Mouse (Mus musculus) spleen, postnatal 4 days (tissue): ENCODE data around the gene Rccd1.
"Not testable (repeated sequence)": the region's sequence is repeated elsewhere in the genome, so short reads cannot be mapped to it uniquely, and the experiment has no call there.

ENCODE experiments used
- DNase-seq, 2 experiments: peaks; one replicate each; pipeline ENCODE4 v3.0.0; 2022; ENCODE audit warnings: low spot score in 2 of 2

The Rccd1 gene

DNA sequence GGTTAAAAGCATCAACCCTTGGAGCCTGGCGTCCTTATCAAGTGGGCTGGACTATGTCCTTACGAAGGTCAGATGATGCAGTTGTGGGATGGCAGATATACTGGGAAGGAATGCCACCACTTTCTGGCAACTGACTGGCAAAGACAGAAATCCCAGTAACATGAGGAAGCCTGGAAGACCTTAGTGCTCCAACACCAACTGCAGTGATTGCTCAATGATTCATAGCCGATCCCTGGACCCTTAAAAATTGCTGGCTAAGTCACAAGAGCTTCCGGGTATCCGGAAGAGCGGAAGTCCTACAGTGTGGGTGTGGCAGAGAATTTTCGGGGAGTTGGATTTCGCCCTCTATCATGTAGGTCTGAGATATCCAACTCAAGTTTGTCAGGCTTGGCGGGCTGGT, 21.9 kb upstream of the Rccd1 start:
- no peak for DNase-seq

GRCm38 (mm10) chr7:80343270-80344018, 19.2 kb upstream of the Rccd1 start:
- DNase-seq, result no peak

DNA sequence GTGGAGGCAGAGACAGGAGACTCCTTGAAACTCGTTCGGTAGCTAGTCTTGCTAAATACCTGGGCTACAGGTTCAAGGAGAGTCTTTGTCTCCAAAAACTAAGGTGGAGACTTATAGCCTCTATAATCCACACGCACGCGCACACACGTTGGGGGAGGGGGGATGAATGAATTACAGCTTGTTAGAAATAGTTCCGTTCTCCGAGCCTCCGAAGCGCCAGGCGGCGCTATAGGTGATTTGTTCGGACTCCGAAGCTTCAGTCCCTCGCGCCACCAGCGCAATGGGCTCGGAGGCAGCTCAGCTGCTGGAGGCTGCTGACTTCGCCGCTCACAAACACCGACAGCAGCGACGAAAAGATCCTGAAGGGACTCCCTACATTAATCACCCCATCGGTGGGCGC, 18.6 kb upstream of the Rccd1 start, which contains the start of gene Hddc3:
TSS of gene Hddc3 (plus strand) at position 247 of the 400 bp plus-strand sequence.
- DNase-seq, result peak; percentile 93 to 98

DNA sequence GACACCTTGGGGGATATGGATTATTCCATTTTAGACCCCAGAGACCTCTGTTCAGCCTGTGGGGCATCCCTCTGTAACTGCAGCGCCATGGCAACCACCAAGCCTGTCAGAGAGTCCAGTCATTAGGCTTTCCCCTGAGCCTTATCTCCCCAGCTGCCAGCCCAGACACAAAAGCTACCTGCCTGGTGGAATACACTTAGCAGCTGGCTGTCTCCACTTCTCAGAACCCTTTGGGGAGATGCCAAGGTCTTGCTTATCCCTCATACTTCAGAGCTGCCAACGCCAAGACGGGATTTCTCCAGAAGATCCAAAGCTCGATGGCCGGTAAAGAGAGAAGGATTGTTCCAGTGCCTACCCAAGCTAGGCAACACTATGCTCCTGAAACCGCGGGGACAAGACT, 17.5 kb upstream of the Rccd1 start:
- no peak for DNase-seq

DNA sequence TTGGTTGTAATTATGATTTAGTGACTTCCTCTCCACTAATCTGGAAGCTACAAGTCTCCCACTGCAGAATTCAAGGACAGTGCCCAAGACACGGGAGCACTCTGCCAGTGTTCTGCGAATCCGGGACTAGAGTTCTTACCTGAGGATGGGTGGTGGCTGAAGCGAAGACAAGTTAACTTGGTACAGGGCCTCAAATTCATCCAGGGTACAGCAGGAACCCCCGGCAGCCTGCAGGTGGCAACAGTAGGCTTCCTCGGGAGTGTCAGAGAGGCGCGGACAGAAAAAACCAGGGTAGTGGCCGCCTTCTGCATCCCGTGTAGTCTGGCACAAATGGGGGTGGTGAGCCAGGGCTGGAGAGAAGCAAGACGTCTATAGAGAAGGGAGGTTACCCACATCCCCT, 16.5 kb upstream of the Rccd1 start, which contains the start of gene Unc45a:
TSS of gene Unc45a (minus strand) at position 213 of the 400 bp plus-strand sequence.
- peak; percentile 80 to 86 for DNase-seq

- peak; percentile 97 to 100 for DNase-seq
Observed at GRCm38 (mm10) chr7:80339793-80340628, 15.8 kb upstream of the Rccd1 start.

- DNase-seq, result no peak
Observed at GRCm38 (mm10) chr7:80339371-80339770, 15.1 kb upstream of the Rccd1 start.

DNA sequence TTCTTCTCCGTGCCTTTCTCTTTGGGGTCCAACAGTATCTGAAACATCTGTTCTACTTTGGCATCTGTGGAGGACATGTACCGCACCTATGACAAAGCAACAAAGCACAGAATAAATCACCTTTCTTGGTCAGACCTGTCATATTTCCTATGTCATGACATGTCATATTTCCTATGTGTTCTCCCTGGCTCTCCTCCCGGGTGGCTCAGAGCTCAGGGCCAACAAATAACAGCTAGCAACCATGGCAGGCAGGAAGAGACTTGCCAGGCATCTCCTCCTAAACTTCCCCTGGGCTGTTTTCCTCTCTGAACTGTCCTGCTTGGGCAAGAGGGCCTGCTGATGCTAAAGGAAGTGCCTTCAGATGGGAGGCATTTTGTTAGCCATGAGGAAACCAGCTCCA, 12.7 kb upstream of the Rccd1 start:
- DNase-seq, result no peak

GRCm38 (mm10) chr7:80334848-80335247, 10.6 kb upstream of the Rccd1 start:
- no peak for DNase-seq

DNA sequence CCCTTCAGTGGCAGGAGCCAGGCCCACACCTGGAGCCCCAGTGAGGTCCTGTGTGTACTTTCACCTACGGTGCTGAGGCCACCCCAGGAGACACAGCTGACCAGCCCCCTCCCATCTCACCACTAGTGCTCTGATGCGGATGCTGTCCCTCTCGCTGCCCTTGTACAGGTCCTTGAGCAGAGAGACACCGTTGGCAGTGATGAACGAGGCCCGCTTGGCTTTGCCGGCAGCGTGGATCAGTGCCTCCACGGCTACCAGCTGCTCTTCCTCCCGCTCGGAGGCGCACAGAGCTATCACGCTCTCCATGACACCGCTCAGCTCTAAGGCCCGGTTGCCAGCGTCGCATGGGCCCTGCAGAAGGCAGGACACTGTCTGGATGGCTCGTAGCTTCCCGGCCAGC, 7.2 kb upstream of the Rccd1 start:
- no peak for DNase-seq

- no peak for DNase-seq
Observed at GRCm38 (mm10) chr7:80330278-80330677, 6.0 kb upstream of the Rccd1 start.

- DNase-seq, result peak in 1 of 2 experiments; percentile 60
Observed at GRCm38 (mm10) chr7:80326076-80326475, 1.8 kb upstream of the Rccd1 start.

DNA sequence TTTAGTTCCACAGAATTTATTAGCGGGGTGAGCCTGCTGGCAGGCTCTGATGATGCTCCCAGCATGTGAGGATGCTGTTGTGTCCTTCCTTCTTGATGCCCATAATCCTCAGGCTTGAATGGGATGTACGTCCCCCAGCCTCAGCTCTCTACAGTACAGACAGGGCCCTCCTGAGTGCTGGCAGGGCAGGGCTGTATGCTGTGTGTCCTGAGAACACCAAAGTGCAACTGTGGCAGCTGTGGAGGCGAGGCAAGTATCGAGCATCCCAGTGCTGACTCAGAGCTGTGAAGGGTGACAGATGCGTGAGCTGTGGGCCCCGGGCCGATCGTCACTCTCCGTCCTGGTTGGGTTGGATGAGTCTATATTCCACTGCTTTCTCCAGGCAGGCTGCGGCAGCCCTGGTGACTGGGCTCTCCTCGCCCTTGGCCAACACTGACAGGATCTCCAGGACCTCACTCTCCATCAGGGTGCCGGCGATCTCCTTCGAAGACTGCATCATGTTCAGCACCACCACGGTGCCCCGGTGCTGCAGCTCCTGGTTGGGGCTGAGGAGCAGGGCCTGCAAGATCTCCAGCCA, 1.1 kb upstream of the Rccd1 start:
- DNase-seq, result peak in 1 of 2 experiments; percentile 62

DNA sequence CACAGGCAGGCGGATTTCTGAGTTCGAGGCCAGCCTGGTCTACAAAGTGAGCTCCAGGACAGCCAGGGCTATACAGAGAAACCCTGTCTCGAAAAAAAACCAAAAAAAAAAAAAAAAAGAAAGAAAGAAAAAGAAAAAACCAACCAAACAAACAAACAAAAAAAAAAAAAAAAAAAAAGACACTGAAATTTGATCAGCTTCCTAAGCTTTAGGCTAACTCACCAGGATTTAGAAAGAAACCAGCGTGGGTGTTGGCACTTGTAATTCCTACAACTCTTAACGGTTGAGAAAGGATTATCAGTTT, 514 bp upstream of the Rccd1 start:
- not testable (repeated sequence) for DNase-seq

GRCm38 (mm10) chr7:80323336-80323735, 918 bp downstream of the Rccd1 start:
- peak in 1 of 2 experiments; percentile 55 for DNase-seq

GRCm38 (mm10) chr7:80319846-80320496, 4.3 kb downstream of the Rccd1 start:
- peak in 1 of 2 experiments; percentile 58 for DNase-seq

DNA sequence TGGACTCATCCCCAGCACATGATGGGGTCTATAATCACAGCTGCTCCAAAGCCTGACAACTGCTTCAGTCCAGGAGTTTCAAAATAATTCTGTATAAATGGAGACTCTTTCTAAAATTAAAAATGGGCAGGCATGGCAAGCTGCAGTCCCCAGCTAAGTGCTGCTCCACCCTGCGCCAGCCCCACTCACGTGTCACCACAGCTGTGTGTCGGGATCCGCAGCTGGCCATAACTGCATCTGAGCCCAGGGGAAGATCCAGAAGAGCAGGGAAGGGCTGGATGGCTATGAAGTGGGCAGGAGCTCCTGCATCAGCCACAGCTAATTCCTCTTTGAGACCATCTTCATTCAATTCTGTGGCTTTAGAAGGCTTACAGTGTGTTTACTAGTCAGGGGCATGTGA, 5.6 kb downstream of the Rccd1 start:
- DNase-seq, result peak in 1 of 2 experiments; percentile 58

- no peak for DNase-seq
Observed at GRCm38 (mm10) chr7:80317439-80318115, 6.7 kb downstream of the Rccd1 start.

DNA sequence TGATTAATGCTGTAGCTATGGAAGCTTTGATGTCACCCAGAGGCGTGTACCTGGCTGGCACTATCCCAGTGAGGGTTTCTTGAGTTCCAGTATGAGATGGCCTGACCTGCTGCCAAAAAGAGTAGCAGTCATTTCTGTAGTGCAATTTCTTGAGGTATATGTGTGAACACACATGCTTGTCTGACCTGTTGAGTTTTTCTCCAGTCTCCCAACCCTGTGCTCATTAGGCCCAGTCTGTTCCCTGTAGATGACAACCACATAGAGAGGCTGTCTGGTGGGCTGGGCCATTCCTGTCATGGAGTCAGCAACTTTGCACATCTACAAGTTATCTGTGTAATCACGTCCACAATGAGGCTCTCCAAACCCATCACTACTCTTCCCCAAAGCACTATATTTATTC, 8.5 kb downstream of the Rccd1 start:
- no peak for DNase-seq

GRCm38 (mm10) chr7:80310771-80311170, 13.5 kb downstream of the Rccd1 start:
- no peak for DNase-seq

DNA sequence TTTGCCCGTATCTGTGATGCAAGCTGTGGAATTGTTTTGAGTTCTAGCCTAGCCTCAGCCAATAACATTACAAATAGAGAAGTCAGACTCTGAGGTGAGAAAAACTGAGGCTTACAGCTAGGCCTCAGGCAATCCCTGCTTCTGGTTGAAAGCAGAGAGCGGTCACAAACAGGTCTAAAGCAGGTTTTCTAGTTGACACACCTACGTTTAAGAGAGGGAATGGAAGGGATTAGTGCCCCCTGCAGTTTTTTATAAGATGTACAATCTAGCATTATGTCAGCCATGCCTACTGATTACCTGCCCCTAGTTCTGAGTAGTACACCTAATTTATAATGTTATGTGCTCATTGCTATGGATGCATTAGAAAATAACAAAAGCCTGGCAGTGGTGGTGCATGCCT, 16.5 kb downstream of the Rccd1 start:
- DNase-seq, result no peak
